Mouse (Mus musculus): Measurements from ENCODE around the gene Dnph1. TPM values are rescaled to one million over a fixed set of nuclear protein-coding genes. Genes with fewer than 3 reads are reported as not detected.

Gene Dnph1
- polyA plus RNA-seq, 1 experiment, result 68.0 TPM

DNA sequence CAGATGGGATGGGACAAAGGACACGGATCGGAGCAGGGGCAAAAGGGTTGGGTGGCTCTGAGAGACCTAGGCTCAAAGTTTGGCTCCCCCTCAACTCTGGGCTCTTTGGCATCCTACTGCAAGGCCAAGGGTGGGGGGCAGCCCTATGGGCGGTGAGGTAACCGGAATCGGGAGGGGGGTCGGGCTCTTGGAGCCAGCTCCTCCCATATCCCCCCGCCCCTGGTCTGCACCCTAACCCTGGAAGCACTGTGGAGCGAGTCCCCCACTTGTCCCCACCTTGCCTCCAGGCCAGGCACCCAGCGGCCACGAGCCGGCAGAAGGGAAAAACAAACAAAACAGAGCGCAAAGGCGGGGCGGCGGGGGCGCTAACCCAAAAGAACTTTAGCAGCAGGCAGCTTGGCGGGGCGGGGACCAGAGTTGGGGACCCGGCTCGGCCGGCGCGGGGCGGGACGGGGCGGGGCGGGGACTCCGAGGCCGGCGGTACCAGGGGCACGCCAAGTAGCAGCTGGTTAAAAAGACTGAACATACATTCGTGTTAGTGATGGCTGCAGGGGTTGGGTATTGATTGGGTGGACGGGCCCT lies 41.3 kb upstream of the Dnph1 start:
- H3ac ChIP-seq (ENCODE audit: control insufficient read depth, insufficient read length, low read depth), result no peak overlapping the region
- TF ChIP-seq MAX (IDR thresholded peaks at IDR 0.05) (no peak), CEBPB (IDR thresholded peaks at IDR 0.05; ENCODE audit: low read depth) (no peak), MYOD1 (IDR thresholded peaks at IDR 0.05; ENCODE audit: control insufficient read depth, insufficient read length, low read depth) (no peak), MYOG (IDR thresholded peaks at IDR 0.05; ENCODE audit: control insufficient read depth, extremely low read depth, insufficient read length) (no peak), FOSL1 (IDR thresholded peaks at IDR 0.05; ENCODE audit: insufficient read depth, low read length, poor library complexity, severe bottlenecking) (no peak), CTCF (IDR thresholded peaks at IDR 0.05; ENCODE audit: control insufficient read depth, insufficient read depth, insufficient read length) (no peak), USF1 (IDR thresholded peaks at IDR 0.05; ENCODE audit: low read depth) (no peak)
- no peaks in the 10 kb centered on the region for H3K36me3 ChIP-seq (ENCODE audit: control insufficient read depth, insufficient read depth)
- no peak overlapping the region for H3K4me3 ChIP-seq (ENCODE audit: insufficient read depth, poor library complexity, severe bottlenecking)
- H3K27me3 ChIP-seq (ENCODE audit: control insufficient read depth, insufficient read depth, insufficient read length), result peaks cover 85% of the 10 kb centered on the region
- no peaks in the 10 kb centered on the region for H3K79me3 ChIP-seq (ENCODE audit: low read depth)
- H3K79me2 ChIP-seq (ENCODE audit: control insufficient read depth, insufficient read depth), result no peaks in the 10 kb centered on the region

DNA sequence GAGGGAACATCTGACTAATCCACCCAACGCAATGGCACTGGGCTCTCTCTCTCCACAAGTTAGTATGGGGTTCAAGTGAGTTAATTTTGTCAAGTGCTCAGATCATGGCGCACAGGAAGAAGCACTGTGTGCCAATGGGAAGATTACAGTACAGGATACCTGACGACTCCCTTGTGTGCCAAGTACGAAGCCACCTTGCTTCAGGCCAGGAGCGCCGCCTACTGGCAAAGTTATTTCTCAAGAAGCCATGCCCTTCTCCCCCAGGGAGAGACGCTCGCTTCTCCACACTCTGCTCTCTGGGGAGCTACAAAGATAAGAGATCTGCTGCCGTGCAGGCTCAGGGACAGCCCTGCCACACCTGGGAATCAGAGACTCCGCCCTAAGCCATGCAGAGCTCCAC lies 38.7 kb upstream of the Dnph1 start:
- Histone ChIP-seq H3K4me3 (ENCODE audit: insufficient read depth, poor library complexity, severe bottlenecking) (no peak overlapping the region), H3K79me3 (ENCODE audit: low read depth) (no peaks in the 10 kb centered on the region), H3K79me2 (ENCODE audit: control insufficient read depth, insufficient read depth) (no peaks in the 10 kb centered on the region), H3K36me3 (ENCODE audit: control insufficient read depth, insufficient read depth) (no peaks in the 10 kb centered on the region), H3K27me3 (ENCODE audit: control insufficient read depth, insufficient read depth, insufficient read length) (peaks cover 85% of the 10 kb centered on the region), H3ac (ENCODE audit: control insufficient read depth, insufficient read length, low read depth) (no peak overlapping the region)
- TF ChIP-seq FOSL1 (IDR thresholded peaks at IDR 0.05; ENCODE audit: insufficient read depth, low read length, poor library complexity, severe bottlenecking) (no peak), CTCF (IDR thresholded peaks at IDR 0.05; ENCODE audit: control insufficient read depth, insufficient read depth, insufficient read length) (no peak), CEBPB (IDR thresholded peaks at IDR 0.05; ENCODE audit: low read depth) (no peak), MAX (IDR thresholded peaks at IDR 0.05) (no peak), MYOG (IDR thresholded peaks at IDR 0.05; ENCODE audit: control insufficient read depth, extremely low read depth, insufficient read length) (no peak), MYOD1 (IDR thresholded peaks at IDR 0.05; ENCODE audit: control insufficient read depth, insufficient read length, low read depth) (no peak), USF1 (IDR thresholded peaks at IDR 0.05; ENCODE audit: low read depth) (no peak)

DNA sequence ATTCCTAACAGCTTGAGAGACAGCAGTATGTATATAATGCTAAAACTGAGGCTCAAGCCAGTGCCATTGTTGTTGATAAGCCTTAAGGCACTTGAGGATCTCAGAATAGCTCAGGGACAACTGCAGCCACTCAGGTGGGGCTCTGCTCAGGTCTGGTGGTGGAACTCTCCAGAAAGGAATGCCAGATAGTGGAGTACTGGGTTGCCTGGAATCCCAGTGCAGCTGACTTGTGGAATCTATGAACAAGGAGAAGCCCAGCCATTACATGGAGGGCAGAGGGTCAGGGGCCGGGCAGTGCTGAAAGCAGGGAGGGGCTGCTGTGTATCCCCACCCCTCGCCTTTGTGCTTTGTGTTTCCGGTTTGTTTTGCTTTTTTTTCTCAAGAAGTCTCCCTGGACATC lies 38.1 kb upstream of the Dnph1 start:
- no peaks in the 10 kb centered on the region for H3K79me2 ChIP-seq (ENCODE audit: control insufficient read depth, insufficient read depth)
- TF ChIP-seq MAX (IDR thresholded peaks at IDR 0.05), result no peak
- TF ChIP-seq CTCF (IDR thresholded peaks at IDR 0.05; ENCODE audit: control insufficient read depth, insufficient read depth, insufficient read length), result no peak
- TF ChIP-seq USF1 (IDR thresholded peaks at IDR 0.05; ENCODE audit: low read depth), result no peak
- TF ChIP-seq MYOD1 (IDR thresholded peaks at IDR 0.05; ENCODE audit: control insufficient read depth, insufficient read length, low read depth), result no peak
- no peak for TF ChIP-seq FOSL1 (IDR thresholded peaks at IDR 0.05; ENCODE audit: insufficient read depth, low read length, poor library complexity, severe bottlenecking)
- no peak for TF ChIP-seq CEBPB (IDR thresholded peaks at IDR 0.05; ENCODE audit: low read depth)
- TF ChIP-seq MYOG (IDR thresholded peaks at IDR 0.05; ENCODE audit: control insufficient read depth, extremely low read depth, insufficient read length), result no peak
- no peak overlapping the region for H3K4me3 ChIP-seq (ENCODE audit: insufficient read depth, poor library complexity, severe bottlenecking)
- peaks cover 83% of the 10 kb centered on the region for H3K27me3 ChIP-seq (ENCODE audit: control insufficient read depth, insufficient read depth, insufficient read length)
- H3ac ChIP-seq (ENCODE audit: control insufficient read depth, insufficient read length, low read depth), result no peak overlapping the region
- H3K36me3 ChIP-seq (ENCODE audit: control insufficient read depth, insufficient read depth), result no peaks in the 10 kb centered on the region
- H3K79me3 ChIP-seq (ENCODE audit: low read depth), result no peaks in the 10 kb centered on the region

DNA sequence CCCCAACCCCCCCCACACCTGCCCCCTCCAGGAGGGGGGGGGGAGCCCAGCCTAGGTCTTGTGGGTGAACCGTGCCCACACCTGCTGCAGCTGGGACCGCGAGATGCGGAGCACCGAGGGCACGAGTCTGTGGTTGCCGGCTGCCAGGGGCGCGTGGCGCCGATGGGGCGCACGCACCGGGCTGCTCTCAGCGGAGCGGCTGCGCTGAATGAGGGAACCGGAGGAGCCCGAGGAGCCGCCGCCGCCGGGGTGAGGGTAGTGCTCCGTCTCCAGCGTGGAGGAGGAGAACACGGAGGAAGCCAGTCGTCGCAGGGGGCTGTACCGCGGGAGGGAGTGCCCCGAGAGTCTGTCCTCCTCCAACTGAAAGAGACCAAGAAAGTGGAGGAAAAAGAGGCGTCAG lies 35.8 kb upstream of the Dnph1 start:
- Histone ChIP-seq H3K36me3 (ENCODE audit: control insufficient read depth, insufficient read depth) (no peaks in the 10 kb centered on the region), H3K4me3 (ENCODE audit: insufficient read depth, poor library complexity, severe bottlenecking) (no peak overlapping the region), H3ac (ENCODE audit: control insufficient read depth, insufficient read length, low read depth) (no peak overlapping the region), H3K79me3 (ENCODE audit: low read depth) (no peaks in the 10 kb centered on the region), H3K79me2 (ENCODE audit: control insufficient read depth, insufficient read depth) (no peaks in the 10 kb centered on the region), H3K27me3 (ENCODE audit: control insufficient read depth, insufficient read depth, insufficient read length) (peaks cover 79% of the 10 kb centered on the region)
- no peak for TF ChIP-seq MYOG (IDR thresholded peaks at IDR 0.05; ENCODE audit: control insufficient read depth, extremely low read depth, insufficient read length)
- TF ChIP-seq USF1 (IDR thresholded peaks at IDR 0.05; ENCODE audit: low read depth), result no peak
- no peak for TF ChIP-seq FOSL1 (IDR thresholded peaks at IDR 0.05; ENCODE audit: insufficient read depth, low read length, poor library complexity, severe bottlenecking)
- TF ChIP-seq CTCF (IDR thresholded peaks at IDR 0.05; ENCODE audit: control insufficient read depth, insufficient read depth, insufficient read length), result no peak
- TF ChIP-seq MYOD1 (IDR thresholded peaks at IDR 0.05; ENCODE audit: control insufficient read depth, insufficient read length, low read depth), result no peak
- TF ChIP-seq MAX (IDR thresholded peaks at IDR 0.05), result no peak
- no peak for TF ChIP-seq CEBPB (IDR thresholded peaks at IDR 0.05; ENCODE audit: low read depth)

DNA sequence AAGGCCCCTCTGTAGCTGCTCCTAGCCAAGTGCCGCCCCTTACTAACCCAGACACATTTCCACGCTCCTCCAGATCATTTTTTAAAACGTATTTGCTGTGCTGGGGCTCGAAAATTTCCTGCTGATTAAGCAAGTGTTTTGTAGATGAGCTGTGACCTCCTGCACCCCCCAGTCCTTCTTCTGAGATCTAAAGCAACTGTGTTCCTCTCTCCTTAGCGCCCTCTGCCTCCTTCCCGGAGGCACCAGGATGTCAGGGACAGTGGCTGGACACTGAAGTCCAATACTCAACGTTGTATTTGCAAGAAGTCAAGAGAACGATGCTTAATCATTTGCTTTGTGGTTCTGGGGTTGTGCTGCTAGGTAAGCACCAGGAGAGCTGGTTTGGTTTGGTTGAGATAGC lies 35.2 kb upstream of the Dnph1 start:
- Histone ChIP-seq H3K79me3 (ENCODE audit: low read depth) (no peaks in the 10 kb centered on the region), H3K36me3 (ENCODE audit: control insufficient read depth, insufficient read depth) (no peaks in the 10 kb centered on the region), H3K79me2 (ENCODE audit: control insufficient read depth, insufficient read depth) (no peaks in the 10 kb centered on the region), H3ac (ENCODE audit: control insufficient read depth, insufficient read length, low read depth) (no peak overlapping the region), H3K4me3 (ENCODE audit: insufficient read depth, poor library complexity, severe bottlenecking) (no peak overlapping the region), H3K27me3 (ENCODE audit: control insufficient read depth, insufficient read depth, insufficient read length) (peaks cover 79% of the 10 kb centered on the region)
- TF ChIP-seq MAX (IDR thresholded peaks at IDR 0.05) (no peak), FOSL1 (IDR thresholded peaks at IDR 0.05; ENCODE audit: insufficient read depth, low read length, poor library complexity, severe bottlenecking) (no peak), CEBPB (IDR thresholded peaks at IDR 0.05; ENCODE audit: low read depth) (no peak), CTCF (IDR thresholded peaks at IDR 0.05; ENCODE audit: control insufficient read depth, insufficient read depth, insufficient read length) (no peak), MYOD1 (IDR thresholded peaks at IDR 0.05; ENCODE audit: control insufficient read depth, insufficient read length, low read depth) (no peak), USF1 (IDR thresholded peaks at IDR 0.05; ENCODE audit: low read depth) (no peak)

DNA sequence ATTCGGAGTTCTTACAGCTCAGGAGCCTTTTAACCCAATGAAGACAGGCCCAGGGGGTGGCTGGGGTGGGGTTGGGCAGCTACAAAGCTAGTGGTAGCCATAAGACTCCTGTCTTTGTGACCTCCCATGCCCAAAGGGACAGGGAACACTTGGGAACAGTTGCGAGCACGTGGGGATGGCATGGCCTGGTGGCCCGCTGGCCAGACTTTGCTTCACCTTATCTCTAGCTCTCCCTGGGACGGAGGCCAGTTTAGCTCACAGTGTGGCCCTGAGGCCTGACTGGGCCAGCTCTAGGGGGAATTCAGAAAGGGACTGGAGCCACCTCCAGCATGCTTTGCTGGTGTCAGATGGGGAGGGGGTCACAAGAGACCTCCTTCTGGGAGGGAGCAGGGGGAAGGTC lies 34.3 kb upstream of the Dnph1 start:
- TF ChIP-seq FOSL1 (IDR thresholded peaks at IDR 0.05; ENCODE audit: insufficient read depth, low read length, poor library complexity, severe bottlenecking), result no peak
- TF ChIP-seq MYOG (IDR thresholded peaks at IDR 0.05; ENCODE audit: control insufficient read depth, extremely low read depth, insufficient read length), result no peak
- no peak for TF ChIP-seq MAX (IDR thresholded peaks at IDR 0.05)
- TF ChIP-seq CTCF (IDR thresholded peaks at IDR 0.05; ENCODE audit: control insufficient read depth, insufficient read depth, insufficient read length), result no peak
- no peak for TF ChIP-seq USF1 (IDR thresholded peaks at IDR 0.05; ENCODE audit: low read depth)
- TF ChIP-seq MYOD1 (IDR thresholded peaks at IDR 0.05; ENCODE audit: control insufficient read depth, insufficient read length, low read depth), result no peak
- no peak for TF ChIP-seq CEBPB (IDR thresholded peaks at IDR 0.05; ENCODE audit: low read depth)
- no peaks in the 10 kb centered on the region for H3K36me3 ChIP-seq (ENCODE audit: control insufficient read depth, insufficient read depth)
- H3K79me3 ChIP-seq (ENCODE audit: low read depth), result no peaks in the 10 kb centered on the region
- no peak overlapping the region for H3ac ChIP-seq (ENCODE audit: control insufficient read depth, insufficient read length, low read depth)
- no peaks in the 10 kb centered on the region for H3K79me2 ChIP-seq (ENCODE audit: control insufficient read depth, insufficient read depth)
- no peak overlapping the region for H3K4me3 ChIP-seq (ENCODE audit: insufficient read depth, poor library complexity, severe bottlenecking)
- peaks cover 83% of the 10 kb centered on the region for H3K27me3 ChIP-seq (ENCODE audit: control insufficient read depth, insufficient read depth, insufficient read length)

All from C2C12 (cell line).